Mouse (Mus musculus): ENCODE measurements around the gene 1700010B08Rik. TPM values are rescaled to one million over a fixed set of nuclear protein-coding genes. Genes with fewer than 3 reads are reported as not detected.

1700010B08Rik gene
- polyA plus RNA-seq, 1 experiment = not detected

DNA sequence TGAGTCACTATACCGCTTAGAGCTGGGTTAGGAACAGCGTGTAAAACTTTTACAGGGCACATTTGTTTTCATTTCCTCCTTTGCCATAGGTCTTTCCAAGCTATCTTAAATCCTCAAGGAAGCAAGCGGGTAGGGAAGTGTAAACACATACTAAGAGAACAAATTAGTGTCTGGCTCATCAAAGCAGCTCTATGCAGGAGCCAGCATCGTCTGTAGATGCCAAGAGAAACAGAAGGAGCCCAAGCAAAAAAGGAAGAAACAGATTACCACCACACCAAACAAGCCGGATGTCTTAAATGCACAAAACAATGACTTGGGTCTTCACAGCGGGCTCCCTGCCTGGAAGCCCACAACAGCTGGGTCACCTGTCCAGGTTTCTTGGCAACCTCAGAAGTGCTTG is 9.0 kb upstream of the 1700010B08Rik start:
- Histone ChIP-seq H3K27ac (ENCODE audit: control insufficient read depth, insufficient read depth, low read depth, low read length, poor library complexity) (no peak overlapping the region), H3K4me1 (ENCODE audit: control insufficient read depth, insufficient read depth, low read length) (no peaks in the 10 kb centered on the region), H3K4me3 (replicated peaks; ENCODE audit: control insufficient read depth, low read depth, low read length) (no peak overlapping the region)
- TF ChIP-seq CTCF (IDR thresholded peaks at IDR 0.05; ENCODE audit: control insufficient read depth, insufficient read depth, low read length) = no peak
- no peak for TF ChIP-seq POLR2A (IDR thresholded peaks at IDR 0.05; ENCODE audit: borderline replicate concordance, control insufficient read depth, low read depth, low read length)
- 79% methylated on average over 6 of the region's 6 CpGs for WGBS

DNA sequence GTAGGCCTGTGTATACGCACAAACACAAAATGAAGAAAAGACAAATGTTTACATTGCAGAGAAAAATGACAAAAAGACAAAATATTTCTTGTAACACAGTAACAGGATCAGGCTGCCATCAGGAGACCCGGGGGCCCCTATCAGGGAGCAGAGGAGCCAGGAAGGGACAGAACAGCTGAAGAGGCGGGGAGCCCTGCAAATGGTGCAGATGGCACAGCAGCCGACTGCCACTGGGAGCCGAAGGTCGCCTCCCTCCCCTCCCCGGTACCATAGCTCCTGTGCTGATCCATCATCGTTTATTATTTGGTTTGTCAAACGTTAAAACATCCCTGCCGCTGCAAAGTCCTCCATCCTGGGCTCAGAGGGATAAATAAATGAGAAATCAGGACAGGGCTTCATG is 6.6 kb upstream of the 1700010B08Rik start:
- Histone ChIP-seq H3K27ac (ENCODE audit: control insufficient read depth, insufficient read depth, low read depth, low read length, poor library complexity) (no peak overlapping the region), H3K4me1 (ENCODE audit: control insufficient read depth, insufficient read depth, low read length) (no peaks in the 10 kb centered on the region), H3K4me3 (replicated peaks; ENCODE audit: control insufficient read depth, low read depth, low read length) (no peak overlapping the region)
- 80% methylated on average over 10 of the region's 10 CpGs for WGBS
- TF ChIP-seq POLR2A (IDR thresholded peaks at IDR 0.05; ENCODE audit: borderline replicate concordance, control insufficient read depth, low read depth, low read length) = no peak
- no peak for TF ChIP-seq CTCF (IDR thresholded peaks at IDR 0.05; ENCODE audit: control insufficient read depth, insufficient read depth, low read length)

GRCm38 (mm10) chr2:173713241-173713640 is 6.0 kb upstream of the 1700010B08Rik start:
- TF ChIP-seq CTCF (IDR thresholded peaks at IDR 0.05; ENCODE audit: control insufficient read depth, insufficient read depth, low read length) (no peak), POLR2A (IDR thresholded peaks at IDR 0.05; ENCODE audit: borderline replicate concordance, control insufficient read depth, low read depth, low read length) (no peak)
- 80% methylated on average over 4 of the region's 4 CpGs for WGBS
- Histone ChIP-seq H3K4me1 (ENCODE audit: control insufficient read depth, insufficient read depth, low read length) (no peaks in the 10 kb centered on the region), H3K27ac (ENCODE audit: control insufficient read depth, insufficient read depth, low read depth, low read length, poor library complexity) (no peak overlapping the region), H3K4me3 (replicated peaks; ENCODE audit: control insufficient read depth, low read depth, low read length) (no peak overlapping the region)

DNA sequence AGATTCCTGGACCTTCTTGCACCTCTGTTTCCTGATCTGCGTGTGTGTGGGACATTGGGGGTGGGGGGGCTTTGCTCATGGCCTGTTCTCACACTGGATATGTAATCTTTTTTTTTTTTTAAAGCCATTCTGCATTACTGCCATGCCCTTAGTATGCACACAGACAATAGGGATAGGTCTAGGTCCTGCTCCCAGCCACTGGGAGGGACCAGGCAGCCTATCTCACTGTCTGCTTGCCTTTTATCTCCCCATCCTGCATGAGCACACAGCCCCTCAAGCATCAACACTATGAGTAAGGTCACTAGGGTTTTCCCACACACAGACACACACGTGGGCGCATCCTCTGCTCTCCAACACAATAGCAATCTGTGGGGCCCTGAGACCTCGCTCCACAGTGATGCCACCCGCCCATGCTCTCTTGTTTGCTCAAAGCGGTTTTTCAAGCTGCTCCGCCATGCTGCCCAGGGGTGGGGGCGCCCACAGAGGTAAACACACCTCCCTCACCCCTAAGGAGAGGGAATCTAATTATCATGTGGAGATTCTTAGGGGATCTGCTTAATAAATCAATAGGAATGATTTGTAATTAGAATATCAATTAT is 4.5 kb upstream of the 1700010B08Rik start:
- TF ChIP-seq POLR2A (IDR thresholded peaks at IDR 0.05; ENCODE audit: borderline replicate concordance, control insufficient read depth, low read depth, low read length) (no peak), CTCF (IDR thresholded peaks at IDR 0.05; ENCODE audit: control insufficient read depth, insufficient read depth, low read length) (no peak)
- Histone ChIP-seq H3K27ac (ENCODE audit: control insufficient read depth, insufficient read depth, low read depth, low read length, poor library complexity) (no peak overlapping the region), H3K4me1 (ENCODE audit: control insufficient read depth, insufficient read depth, low read length) (no peaks in the 10 kb centered on the region), H3K4me3 (replicated peaks; ENCODE audit: control insufficient read depth, low read depth, low read length) (no peak overlapping the region)
- 80% methylated on average over 8 of the region's 8 CpGs for WGBS

- WGBS = 85% methylated on average over 5 of the region's 5 CpGs
- no peaks in the 10 kb centered on the region for H3K4me1 ChIP-seq (ENCODE audit: control insufficient read depth, insufficient read depth, low read length)
Measured at GRCm38 (mm10) chr2:173716966-173717365, 2.2 kb upstream of the 1700010B08Rik start.

GRCm38 (mm10) chr2:173722251-173722857 is 3.1 kb downstream of the 1700010B08Rik start:
- 72% methylated on average over 11 of the region's 11 CpGs for WGBS
- no peak overlapping the region for H3K27ac ChIP-seq (ENCODE audit: control insufficient read depth, insufficient read depth, low read depth, low read length, poor library complexity)

More at GRCm38 (mm10) chr2:173716966-173717365, 2.2 kb upstream of the 1700010B08Rik start:
- H3K27ac ChIP-seq (ENCODE audit: control insufficient read depth, insufficient read depth, low read depth, low read length, poor library complexity) = no peak overlapping the region
- H3K4me3 ChIP-seq (replicated peaks; ENCODE audit: control insufficient read depth, low read depth, low read length) = no peak overlapping the region
- TF ChIP-seq CTCF (IDR thresholded peaks at IDR 0.05; ENCODE audit: control insufficient read depth, insufficient read depth, low read length) = no peak
- TF ChIP-seq POLR2A (IDR thresholded peaks at IDR 0.05; ENCODE audit: borderline replicate concordance, control insufficient read depth, low read depth, low read length) = no peak

DNA sequence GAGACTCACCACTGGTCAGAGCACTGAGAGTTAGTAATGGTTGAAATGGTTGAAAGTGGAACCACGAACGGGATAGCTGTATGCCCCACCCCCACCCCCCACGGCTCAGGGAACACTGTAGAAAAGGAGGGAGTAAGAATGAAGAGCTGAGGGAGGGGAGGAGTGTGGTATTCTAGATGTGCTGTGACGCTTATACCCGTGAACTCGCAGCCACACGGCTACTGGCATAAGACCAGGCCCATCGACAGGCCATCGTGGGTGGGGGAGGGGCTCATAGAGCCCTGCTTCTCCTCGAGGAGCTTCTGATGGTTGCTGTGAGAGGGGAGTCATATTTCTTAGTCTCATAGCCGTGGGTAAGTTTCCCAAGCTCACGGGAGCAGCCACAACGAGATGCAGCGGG is 5.2 kb downstream of the 1700010B08Rik start:
- 70% methylated on average over 14 of the region's 14 CpGs for WGBS
- Histone ChIP-seq H3K4me3 (replicated peaks; ENCODE audit: control insufficient read depth, low read depth, low read length) (no peak overlapping the region), H3K27ac (ENCODE audit: control insufficient read depth, insufficient read depth, low read depth, low read length, poor library complexity) (no peak overlapping the region), H3K4me1 (ENCODE audit: control insufficient read depth, insufficient read depth, low read length) (no peaks in the 10 kb centered on the region)
- TF ChIP-seq POLR2A (IDR thresholded peaks at IDR 0.05; ENCODE audit: borderline replicate concordance, control insufficient read depth, low read depth, low read length) (no peak), CTCF (IDR thresholded peaks at IDR 0.05; ENCODE audit: control insufficient read depth, insufficient read depth, low read length) (no peak)

More at GRCm38 (mm10) chr2:173722251-173722857, 3.1 kb downstream of the 1700010B08Rik start:
- Histone ChIP-seq H3K4me3 (replicated peaks; ENCODE audit: control insufficient read depth, low read depth, low read length) (no peak overlapping the region), H3K4me1 (ENCODE audit: control insufficient read depth, insufficient read depth, low read length) (no peaks in the 10 kb centered on the region)
- no peak for TF ChIP-seq CTCF (IDR thresholded peaks at IDR 0.05; ENCODE audit: control insufficient read depth, insufficient read depth, low read length)
- TF ChIP-seq POLR2A (IDR thresholded peaks at IDR 0.05; ENCODE audit: borderline replicate concordance, control insufficient read depth, low read depth, low read length) = no peak

DNA sequence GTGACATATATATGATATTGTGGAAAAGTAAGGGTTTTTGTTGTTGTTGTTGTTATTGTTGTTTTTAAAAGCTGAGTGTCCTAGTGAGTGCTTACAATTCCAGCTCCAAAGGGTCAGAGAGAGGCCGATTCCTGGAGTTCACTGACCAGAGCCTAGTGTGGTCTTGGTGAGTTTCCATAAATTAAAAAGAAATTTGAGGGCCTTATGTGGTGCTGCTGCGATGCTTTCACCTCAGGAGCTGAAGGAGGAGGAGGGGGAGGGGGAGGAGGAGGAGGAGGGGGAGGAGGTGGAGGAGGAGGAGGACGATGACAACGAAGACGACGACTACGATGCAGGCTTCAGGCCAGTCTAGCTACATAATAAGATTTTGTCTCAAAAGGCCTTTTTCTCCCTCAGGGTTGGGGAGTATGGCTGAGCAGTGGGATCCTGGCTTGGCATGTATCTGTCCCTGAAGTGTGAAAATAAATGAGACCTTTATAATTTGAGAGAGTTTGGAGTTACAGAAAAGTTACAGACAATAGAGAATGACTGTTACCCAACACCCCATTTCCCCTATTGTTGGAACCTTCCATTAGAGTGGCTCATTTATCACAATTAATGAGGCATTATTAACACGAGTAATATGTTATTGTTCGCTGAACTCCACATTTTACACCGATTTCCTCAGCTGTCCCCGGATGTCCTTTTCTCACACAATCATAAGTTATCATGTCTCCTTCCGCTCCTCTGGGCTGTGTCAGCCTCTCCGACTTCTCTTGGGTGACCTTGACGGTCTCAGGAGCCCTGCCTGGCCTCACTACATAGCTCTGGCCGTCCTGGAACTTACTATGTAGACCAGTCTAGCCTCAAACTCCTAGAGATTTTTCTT is 6.0 kb downstream of the 1700010B08Rik start:
- H3K4me3 ChIP-seq (replicated peaks; ENCODE audit: control insufficient read depth, low read depth, low read length) = no peak overlapping the region
- WGBS = 85% methylated on average over 15 of the region's 15 CpGs
- H3K4me1 ChIP-seq (ENCODE audit: control insufficient read depth, insufficient read depth, low read length) = no peaks in the 10 kb centered on the region
- TF ChIP-seq CTCF (IDR thresholded peaks at IDR 0.05; ENCODE audit: control insufficient read depth, insufficient read depth, low read length) (no peak), POLR2A (IDR thresholded peaks at IDR 0.05; ENCODE audit: borderline replicate concordance, control insufficient read depth, low read depth, low read length) (no peak)
- H3K27ac ChIP-seq (ENCODE audit: control insufficient read depth, insufficient read depth, low read depth, low read length, poor library complexity) = no peak overlapping the region

All from bone marrow, adult 2 months (tissue).